Mouse (Mus musculus) T-helper 2 cell (primary cell): ENCODE results near the gene Tac4.

Experiments used
- in situ Hi-C: fragments of 300-600 bp; cut with MboI, MseI; formaldehyde crosslinking; loops from one replicate; pipeline ENCODE4 v1.15.1; 2025; ENCODE audit warnings: high pct_unique_total_duplicates

Gene Tac4

GRCm38 (mm10) chr11:95311425-95311807, 50.1 kb downstream of the Tac4 start:
- in situ Hi-C loops: no loop called here

GRCm38 (mm10) chr11:95315215-95315955, 54.1 kb downstream of the Tac4 start:
- in situ Hi-C loops: no loop called here

- in situ Hi-C loops: no loop called here
Observed at GRCm38 (mm10) chr11:95318116-95318515, 56.8 kb downstream of the Tac4 start.
